Mouse (Mus musculus) limb, embryonic 15.5 days (tissue): ENCODE measurements around the gene Zfp644. TPM values are rescaled to one million over a fixed set of nuclear protein-coding genes. Genes with fewer than 3 reads are reported as not detected.

ENCODE experiments used
- ATAC-seq: fragments of 200-750 bp; cut with Nextera tagmentation; 2 replicates; pipeline ENCODE4 v1.8.0; 2017; ENCODE audit warnings: low read depth, moderate TSS enrichment; ENCODE audit not compliant: insufficient number of reproducible peaks, low FRiP score, low TSS enrichment
- H3K27ac ChIP-seq: fragments of 300-500 bp; sonication (generic); 2 replicates; pipeline ENCODE4 v1.5.1; 2015; ENCODE audit warnings: moderate library complexity, mild to moderate bottlenecking, inconsistent platforms
- H3K27me3 ChIP-seq: fragments of 300-500 bp; sonication (generic); 2 replicates; pipeline ENCODE4 v1.6.1; 2015; ENCODE audit warnings: inconsistent platforms
- H3K36me3 ChIP-seq: fragments of 300-500 bp; sonication (generic); 2 replicates; pipeline ENCODE4 v1.6.1; 2015; ENCODE audit warnings: inconsistent platforms
- H3K4me1 ChIP-seq: fragments of 300-500 bp; sonication (generic); 2 replicates; pipeline ENCODE4 v1.6.1; 2015; ENCODE audit warnings: inconsistent platforms
- H3K4me2 ChIP-seq: fragments of 300-500 bp; sonication (generic); 2 replicates; pipeline ENCODE4 v1.6.1; 2015; ENCODE audit warnings: mild to moderate bottlenecking, inconsistent platforms
- H3K4me3 ChIP-seq: fragments of 300-500 bp; sonication (generic); 2 replicates; pipeline ENCODE4 v1.5.1; 2015; ENCODE audit warnings: mild to moderate bottlenecking, inconsistent platforms
- H3K9ac ChIP-seq: fragments of 300-500 bp; sonication (generic); 2 replicates; pipeline ENCODE4 v1.6.1; 2015; ENCODE audit warnings: inconsistent platforms
- H3K9me3 ChIP-seq: fragments of 300-500 bp; sonication (generic); 2 replicates; pipeline ENCODE4 v1.6.1; 2016; ENCODE audit warnings: inconsistent platforms
- whole genome bisulfite sequencing: fragments of 180-500 bp; shearing (Covaris S2); methylation state at CpG from one replicate; pipeline ENCODE4 v1.1.7; 2015; 5-methylcytosine and 5-hydroxymethylcytosine counted together
- polyA plus RNA-seq: library from polyadenylated mRNA; unstranded; fragments of >200 nt; fragmentation: Nextera tagmentation; extraction: Ambion mirVana; gene quantifications from 2 replicates; pipeline ENCODE4 v1.2.1, GENCODE M21; 2015

Gene Zfp644
- polyA plus RNA-seq, 1 experiment from 2014 or later = 61.4 TPM

DNA sequence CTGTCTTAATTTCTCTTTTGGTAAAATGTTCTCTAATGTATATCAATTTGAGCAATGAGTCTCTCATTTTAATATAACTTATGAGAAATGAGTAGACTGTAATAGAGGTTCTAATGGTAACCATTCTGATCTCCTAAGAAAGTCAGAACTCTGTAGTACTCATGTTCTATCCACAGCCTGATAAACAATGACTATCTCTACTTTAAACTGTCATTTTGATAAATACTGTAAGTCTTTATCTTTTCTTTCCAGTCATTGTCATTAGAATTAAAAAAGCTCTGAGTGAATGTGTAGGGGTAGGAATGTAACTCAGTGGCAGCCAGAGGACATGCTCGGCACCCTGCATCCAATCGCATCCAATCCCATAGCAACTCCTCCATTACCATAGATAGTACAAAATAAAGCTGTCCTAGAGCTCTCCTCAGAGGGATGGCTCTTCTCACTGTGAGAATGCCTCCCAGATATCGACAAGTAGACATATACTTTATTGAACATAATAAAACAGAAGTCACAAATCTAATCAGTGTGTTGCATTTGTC lies 44.2 kb downstream of the Zfp644 start:
- Histone ChIP-seq H3K36me3 (peaks cover 4% of the 10 kb centered on the region), H3K4me3 (no peak overlapping the region), H3K4me2 (no peak overlapping the region), H3K27me3 (no peaks in the 10 kb centered on the region), H3K9ac (no peak overlapping the region), H3K4me1 (no peaks in the 10 kb centered on the region), H3K9me3 (no peaks in the 10 kb centered on the region), H3K27ac (no peak overlapping the region)
- WGBS = 84% methylated on average over 3 of the region's 3 CpGs
- no peak for ATAC-seq

DNA sequence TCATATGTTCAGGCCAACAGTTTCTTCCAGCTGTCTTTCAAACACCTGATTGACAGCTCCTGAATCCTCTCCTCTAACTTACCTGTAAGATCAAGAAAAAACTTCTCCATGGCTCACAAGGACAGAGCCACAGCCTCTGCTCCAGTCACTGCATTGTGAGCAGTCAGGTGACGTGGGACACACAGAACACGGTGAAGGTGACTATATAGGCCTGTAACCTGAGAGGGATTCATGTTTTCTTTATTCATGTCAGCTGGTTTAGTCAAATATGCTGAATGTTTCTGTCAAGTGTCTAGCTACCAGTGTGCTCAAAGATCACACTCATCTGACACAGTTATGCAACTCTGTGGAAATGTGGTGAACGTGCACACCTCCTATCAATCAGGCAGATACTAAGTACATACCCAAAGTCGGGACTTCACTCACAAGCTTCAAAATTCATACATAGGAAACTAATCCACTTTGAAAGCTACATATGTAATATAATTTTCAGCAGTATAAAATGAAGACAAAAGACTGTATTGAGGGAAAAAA lies 44.8 kb downstream of the Zfp644 start:
- Histone ChIP-seq H3K27me3 (no peaks in the 10 kb centered on the region), H3K27ac (no peak overlapping the region), H3K9ac (no peak overlapping the region), H3K4me2 (no peak overlapping the region), H3K36me3 (peaks cover 4% of the 10 kb centered on the region), H3K4me3 (no peak overlapping the region), H3K4me1 (no peaks in the 10 kb centered on the region), H3K9me3 (no peaks in the 10 kb centered on the region)
- no peak for ATAC-seq
- WGBS = 80% methylated on average over 4 of the region's 4 CpGs

DNA sequence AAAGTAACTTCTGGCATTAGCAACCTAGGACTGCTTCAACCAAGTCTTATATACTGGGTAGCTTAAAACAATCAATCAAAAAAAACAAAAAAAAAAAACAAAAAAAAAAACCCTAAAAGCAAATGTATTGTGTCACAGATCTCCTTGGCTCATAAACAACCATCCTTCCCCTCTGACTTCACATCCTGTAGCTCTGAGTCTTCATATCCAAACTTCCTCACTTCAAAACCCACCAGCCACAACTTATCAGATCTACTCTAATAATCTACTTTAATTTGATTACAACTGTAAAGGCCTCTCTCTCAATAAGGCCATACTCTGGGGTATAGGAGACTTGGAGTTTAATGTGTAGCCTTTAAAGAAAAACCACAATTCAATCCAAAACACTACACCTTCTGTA lies 47.1 kb downstream of the Zfp644 start:
- no peak overlapping the region for H3K4me3 ChIP-seq
- no peak overlapping the region for H3K4me2 ChIP-seq
- H3K9ac ChIP-seq = no peak overlapping the region
- no peaks in the 10 kb centered on the region for H3K4me1 ChIP-seq
- H3K9me3 ChIP-seq = no peaks in the 10 kb centered on the region
- peaks cover 3% of the 10 kb centered on the region for H3K36me3 ChIP-seq
- H3K27ac ChIP-seq = no peak overlapping the region
- no peak for ATAC-seq
- no peaks in the 10 kb centered on the region for H3K27me3 ChIP-seq

DNA sequence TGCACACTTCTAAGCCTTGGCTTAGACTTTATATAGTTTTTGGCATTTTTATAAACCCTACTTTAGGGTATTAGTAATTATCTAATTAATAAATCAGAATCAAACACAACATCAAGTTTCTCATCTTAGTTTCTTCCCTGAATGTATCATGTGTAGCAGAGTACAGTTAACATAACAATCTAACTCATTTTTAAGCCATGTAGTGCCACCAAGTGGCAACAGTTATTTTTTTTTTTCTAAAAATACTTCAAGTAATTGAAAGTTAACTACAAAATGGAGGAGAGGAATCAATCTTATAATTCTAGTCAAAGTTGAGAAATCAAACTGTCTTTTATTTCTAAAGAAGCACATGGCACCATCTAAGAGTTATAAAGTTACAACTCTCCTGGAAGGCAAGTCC lies 47.6 kb downstream of the Zfp644 start:
- H3K4me3 ChIP-seq = no peak overlapping the region
- H3K9ac ChIP-seq = no peak overlapping the region
- H3K27ac ChIP-seq = no peak overlapping the region
- no peak overlapping the region for H3K4me2 ChIP-seq
- ATAC-seq = no peak
- H3K36me3 ChIP-seq = no peaks in the 10 kb centered on the region
- H3K9me3 ChIP-seq = no peaks in the 10 kb centered on the region
- H3K4me1 ChIP-seq = no peaks in the 10 kb centered on the region
- no peaks in the 10 kb centered on the region for H3K27me3 ChIP-seq

DNA sequence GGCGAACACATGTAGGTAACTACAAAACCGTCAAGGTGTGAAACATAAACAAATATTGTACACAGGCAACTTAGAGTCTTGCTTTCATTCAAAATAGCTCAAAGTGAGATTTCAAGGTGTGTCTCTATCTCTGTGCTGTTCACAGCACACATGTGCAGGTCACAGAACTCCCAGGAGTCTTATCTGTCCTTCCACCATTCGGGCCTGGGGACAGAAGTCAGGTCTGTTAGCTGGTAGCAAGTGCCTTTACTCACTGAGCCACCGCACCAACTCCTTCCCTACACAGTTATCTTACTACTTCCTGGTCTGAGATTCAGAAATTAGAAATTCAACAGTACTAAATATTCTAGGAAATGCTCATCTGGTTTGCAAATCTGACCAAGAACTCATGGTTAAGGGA lies 53.7 kb downstream of the Zfp644 start:
- H3K9ac ChIP-seq = no peak overlapping the region
- WGBS = 79% methylated on average over 4 of the region's 4 CpGs
- H3K4me1 ChIP-seq = no peaks in the 10 kb centered on the region
- H3K4me2 ChIP-seq = no peak overlapping the region
- no peaks in the 10 kb centered on the region for H3K9me3 ChIP-seq
- H3K36me3 ChIP-seq = no peaks in the 10 kb centered on the region
- no peak overlapping the region for H3K4me3 ChIP-seq
- ATAC-seq = no peak
- H3K27me3 ChIP-seq = no peaks in the 10 kb centered on the region
- no peak overlapping the region for H3K27ac ChIP-seq

DNA sequence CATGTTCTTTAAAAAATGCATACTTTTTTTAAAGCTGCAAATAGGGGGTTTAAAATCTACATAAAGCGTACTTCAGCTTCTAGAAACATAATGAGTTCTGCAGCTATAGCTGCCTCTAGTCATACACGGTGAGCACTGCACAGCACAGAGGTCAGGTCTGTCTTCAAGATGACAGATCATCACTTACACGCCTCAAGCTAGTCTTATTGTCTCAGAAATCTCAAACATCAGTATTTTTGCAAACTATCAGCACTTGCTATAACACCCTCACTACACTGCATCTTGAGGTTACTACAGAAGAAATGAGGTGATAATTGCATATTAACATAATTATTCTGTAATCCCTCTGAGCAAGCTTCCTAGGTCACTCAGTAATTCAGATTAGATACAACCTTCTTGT lies 55.2 kb downstream of the Zfp644 start:
- Histone ChIP-seq H3K27me3 (no peaks in the 10 kb centered on the region), H3K27ac (no peak overlapping the region), H3K9me3 (no peaks in the 10 kb centered on the region), H3K36me3 (peaks cover 14% of the 10 kb centered on the region), H3K4me2 (no peak overlapping the region), H3K4me1 (no peaks in the 10 kb centered on the region), H3K9ac (no peak overlapping the region), H3K4me3 (no peak overlapping the region)
- WGBS = 77% methylated on average over 3 of the region's 3 CpGs
- no peak for ATAC-seq

DNA sequence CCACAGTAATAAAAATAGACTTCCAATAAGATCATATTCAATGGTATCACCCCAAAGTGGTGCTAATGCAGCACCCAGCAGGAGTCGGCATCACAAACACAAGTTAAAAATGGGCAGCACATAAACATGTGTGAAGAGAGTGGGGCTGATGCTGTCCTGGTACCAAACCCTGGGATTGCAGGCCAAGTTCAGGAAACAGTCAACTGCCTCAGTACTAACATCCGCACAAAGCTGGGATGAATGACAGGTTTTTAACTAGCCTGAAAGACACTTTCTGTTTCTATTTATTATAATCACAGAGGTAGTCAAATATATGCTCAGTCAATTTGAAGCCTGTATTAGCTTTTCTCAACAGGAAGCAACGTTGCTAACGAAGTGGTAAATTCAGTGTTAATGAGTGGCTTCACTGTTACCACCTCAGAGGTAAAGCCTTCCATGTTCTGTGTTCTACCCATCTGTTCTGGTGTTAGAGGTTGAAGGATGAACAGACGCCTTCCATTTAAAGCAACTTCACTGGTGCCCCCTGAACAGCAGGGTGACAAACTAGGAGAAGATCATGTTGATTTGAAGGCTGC lies 56.8 kb downstream of the Zfp644 start:
- no peak overlapping the region for H3K4me3 ChIP-seq
- no peak overlapping the region for H3K9ac ChIP-seq
- peaks cover 29% of the 10 kb centered on the region for H3K36me3 ChIP-seq
- no peaks in the 10 kb centered on the region for H3K9me3 ChIP-seq
- H3K4me2 ChIP-seq = no peak overlapping the region
- no peaks in the 10 kb centered on the region for H3K27me3 ChIP-seq
- no peak for ATAC-seq
- no peaks in the 10 kb centered on the region for H3K4me1 ChIP-seq
- H3K27ac ChIP-seq = no peak overlapping the region
- 54% methylated on average over 5 of the region's 5 CpGs for WGBS

DNA sequence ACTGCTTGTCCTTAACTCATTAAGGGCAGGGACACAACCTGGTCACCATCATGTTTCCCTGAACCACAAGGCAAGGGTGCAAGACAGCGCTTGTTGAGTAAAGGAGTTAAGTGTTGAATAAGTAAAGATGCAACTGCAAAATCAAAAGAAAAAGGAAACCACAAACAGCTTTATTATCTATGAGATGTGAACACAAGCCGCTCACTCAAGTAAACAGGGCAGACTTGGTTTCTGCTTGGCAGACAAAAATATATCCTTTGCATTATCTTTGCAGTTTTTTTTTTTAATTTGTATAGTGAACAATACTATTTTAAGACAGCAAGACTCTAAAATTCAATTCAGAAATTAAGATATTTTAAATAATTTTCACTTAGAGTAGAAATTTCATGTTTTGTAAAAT lies 57.5 kb downstream of the Zfp644 start:
- no peak overlapping the region for H3K4me2 ChIP-seq
- no peaks in the 10 kb centered on the region for H3K9me3 ChIP-seq
- peaks cover 36% of the 10 kb centered on the region for H3K36me3 ChIP-seq
- ATAC-seq = no peak
- no peak overlapping the region for H3K27ac ChIP-seq
- H3K9ac ChIP-seq = no peak overlapping the region
- no peaks in the 10 kb centered on the region for H3K4me1 ChIP-seq
- H3K27me3 ChIP-seq = no peaks in the 10 kb centered on the region
- WGBS = 93% methylated on average over 2 of the region's 2 CpGs
- no peak overlapping the region for H3K4me3 ChIP-seq

DNA sequence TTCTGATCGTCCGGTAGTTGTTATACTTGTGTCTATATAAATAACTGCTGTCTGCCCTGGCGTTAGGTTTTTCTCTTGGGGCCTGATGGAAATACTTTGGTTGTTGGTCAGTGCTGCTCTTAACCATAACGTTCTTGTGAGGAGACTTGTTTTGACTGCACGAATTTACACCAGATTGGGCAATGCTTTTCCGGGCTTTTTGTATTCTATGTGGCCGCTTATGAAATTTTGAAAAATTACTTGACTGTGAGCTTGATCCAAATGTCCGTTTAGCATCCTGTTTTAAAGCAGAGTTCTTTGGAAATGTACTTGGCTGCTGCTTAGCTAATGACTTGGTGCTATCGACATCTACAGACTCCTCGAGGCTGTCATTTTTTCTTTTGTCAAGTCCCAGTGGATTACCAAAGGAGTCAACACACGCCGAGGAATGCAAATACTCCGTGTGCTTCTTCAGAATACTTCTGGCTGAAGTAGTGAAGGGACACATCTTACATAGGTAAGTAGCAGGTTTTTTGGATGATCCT lies 60.6 kb downstream of the Zfp644 start:
- Histone ChIP-seq H3K27me3 (no peaks in the 10 kb centered on the region), H3K4me2 (no peak overlapping the region), H3K4me1 (no peaks in the 10 kb centered on the region), H3K9ac (no peak overlapping the region), H3K9me3 (no peaks in the 10 kb centered on the region), H3K4me3 (no peak overlapping the region), H3K27ac (no peak overlapping the region), H3K36me3 (peaks cover 43% of the 10 kb centered on the region)
- ATAC-seq = no peak
- WGBS = 89% methylated on average over 13 of the region's 13 CpGs

DNA sequence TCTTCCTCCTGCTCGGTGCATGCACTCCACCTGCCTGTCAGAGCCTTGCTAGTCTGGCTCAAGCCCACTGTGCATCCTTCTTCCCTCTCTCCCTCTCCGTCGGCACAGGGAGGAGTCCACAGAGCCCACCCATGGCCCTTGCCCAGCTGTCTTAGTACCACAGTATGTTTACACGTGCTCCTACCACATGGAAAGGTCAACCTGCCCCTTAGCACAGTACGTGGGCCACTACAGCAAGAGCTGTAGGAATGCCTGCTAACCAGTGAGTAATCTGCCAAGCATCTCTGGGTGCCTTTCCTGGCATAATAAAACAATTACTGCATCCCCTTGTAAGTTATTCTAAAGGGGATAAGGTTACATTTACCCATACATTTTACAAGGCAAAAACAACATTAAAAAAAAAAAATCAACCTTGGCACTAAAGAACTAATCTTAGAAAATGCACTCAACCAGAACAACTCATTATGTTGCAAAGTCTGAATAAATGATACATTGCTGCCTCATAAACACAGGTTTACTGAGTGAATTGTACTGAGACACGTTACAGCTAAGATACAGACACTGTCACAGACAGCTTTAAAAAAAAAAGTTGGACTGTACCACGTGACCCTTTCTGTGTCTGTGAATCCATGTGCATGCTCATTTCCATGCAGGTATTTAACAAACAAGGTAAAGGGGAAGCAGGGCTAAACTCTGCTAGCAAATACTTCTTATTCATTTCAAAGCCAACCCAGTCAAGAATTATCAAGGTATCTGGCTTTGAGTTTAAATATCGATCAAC lies 68.5 kb downstream of the Zfp644 start:
- 58% methylated on average over 8 of the region's 8 CpGs for WGBS
- no peak overlapping the region for H3K9ac ChIP-seq
- no peak overlapping the region for H3K4me3 ChIP-seq
- no peaks in the 10 kb centered on the region for H3K9me3 ChIP-seq
- H3K4me1 ChIP-seq = no peaks in the 10 kb centered on the region
- no peak overlapping the region for H3K27ac ChIP-seq
- no peaks in the 10 kb centered on the region for H3K27me3 ChIP-seq
- H3K36me3 ChIP-seq = no peaks in the 10 kb centered on the region; the same call in none of the 2 replicates
- ATAC-seq = no peak
- H3K4me2 ChIP-seq = no peak overlapping the region

DNA sequence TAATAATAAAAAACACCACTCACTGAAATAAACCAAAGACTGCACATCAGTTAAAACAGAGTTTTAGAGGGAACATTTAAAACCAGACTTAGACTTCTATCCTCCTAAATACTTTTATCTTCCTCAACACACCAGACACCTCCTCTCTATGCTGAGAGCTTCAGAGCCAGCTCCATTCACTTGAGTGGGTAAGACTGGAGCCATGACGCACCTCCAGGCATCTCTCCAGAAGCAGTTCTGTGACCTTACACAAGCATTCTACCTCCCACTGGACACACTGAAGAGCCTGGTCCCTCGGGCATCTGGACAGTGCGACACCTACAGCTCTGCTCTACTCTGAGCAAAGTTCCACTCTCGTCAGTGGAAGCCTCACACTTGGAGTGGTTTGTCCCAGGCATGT lies 73.8 kb downstream of the Zfp644 start:
- H3K4me3 ChIP-seq = no peak overlapping the region
- no peaks in the 10 kb centered on the region for H3K27me3 ChIP-seq
- H3K27ac ChIP-seq = no peak overlapping the region
- ATAC-seq = no peak
- H3K9ac ChIP-seq = no peak overlapping the region
- H3K4me1 ChIP-seq = no peaks in the 10 kb centered on the region
- peaks cover 18% of the 10 kb centered on the region for H3K36me3 ChIP-seq
- H3K4me2 ChIP-seq = no peak overlapping the region
- 87% methylated on average over 4 of the region's 4 CpGs for WGBS
- H3K9me3 ChIP-seq = no peaks in the 10 kb centered on the region

DNA sequence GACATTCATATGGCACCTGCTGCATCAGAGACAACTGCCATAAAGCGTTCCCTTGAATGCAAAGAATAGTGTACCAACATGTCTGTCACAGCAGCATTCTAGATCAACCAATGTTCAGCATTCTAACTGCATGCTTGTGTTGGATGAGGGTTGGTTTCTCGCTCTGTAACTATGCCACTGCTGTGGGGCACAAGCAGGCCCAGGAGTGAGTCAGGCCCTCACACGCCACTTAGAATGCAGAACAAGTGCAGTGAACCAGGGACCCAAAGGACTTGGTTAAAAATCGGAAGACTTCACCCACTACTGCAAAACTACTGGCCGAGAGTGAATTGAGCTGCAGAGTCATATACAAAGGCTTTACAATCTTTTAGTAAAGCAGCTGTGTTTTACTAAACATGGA lies 74.9 kb downstream of the Zfp644 start:
- Histone ChIP-seq H3K4me1 (no peaks in the 10 kb centered on the region), H3K27ac (no peak overlapping the region), H3K4me2 (no peak overlapping the region), H3K9me3 (no peaks in the 10 kb centered on the region), H3K4me3 (no peak overlapping the region), H3K9ac (no peak overlapping the region), H3K27me3 (no peaks in the 10 kb centered on the region), H3K36me3 (peaks cover 18% of the 10 kb centered on the region)
- ATAC-seq = no peak
- WGBS = 84% methylated on average over 5 of the region's 5 CpGs
